Mouse (Mus musculus): ENCODE measurements around the gene Car8. TPM values are rescaled to one million over a fixed set of nuclear protein-coding genes. Genes with fewer than 3 reads are reported as not detected.

Car8 gene
- 358 and 432 TPM in 2 replicates for polyA plus RNA-seq (2012; rRNA removed)

- Histone ChIP-seq H3K4me3 (replicated peaks; ENCODE audit: insufficient read depth, low read depth, low read length) (peak within 1 kb of the TSS; percentile 63), H3K27me3 (ENCODE audit: control insufficient read depth, insufficient read depth, low read length) (no peaks in the 10 kb centered on the region), H3K4me1 (ENCODE audit: control insufficient read depth, insufficient read depth, low read length) (no peaks in the 10 kb centered on the region), H3K27ac (ENCODE audit: insufficient read depth, low read length) (no peak within 1 kb of the TSS)
- no peak for TF ChIP-seq POLR2A (IDR thresholded peaks at IDR 0.05; ENCODE audit: borderline replicate concordance, insufficient read depth, low read length)
- no peak for TF ChIP-seq CTCF (IDR thresholded peaks at IDR 0.05; ENCODE audit: borderline replicate concordance, insufficient read depth, low read depth, low read length)
- WGBS, result under 1% methylated on average over 45 of the region's 49 CpGs
- DNase-seq, result peak; percentile 6 to 21
Measured at GRCm38 (mm10) chr4:8238560-8239305, at the start of gene Car8. Gene Car8 (minus strand): TSS chr4:8239041.

- no peaks in the 10 kb centered on the region for H3K27me3 ChIP-seq (ENCODE audit: control insufficient read depth, insufficient read depth, low read length)
- no peaks in the 10 kb centered on the region for H3K4me1 ChIP-seq (ENCODE audit: control insufficient read depth, insufficient read depth, low read length)
- 97% methylated on average over 1 of the region's 1 CpGs for WGBS
- TF ChIP-seq CTCF (IDR thresholded peaks at IDR 0.05; ENCODE audit: borderline replicate concordance, insufficient read depth, low read depth, low read length) (no peak), POLR2A (IDR thresholded peaks at IDR 0.05; ENCODE audit: borderline replicate concordance, insufficient read depth, low read length) (no peak)
- H3K27ac ChIP-seq (ENCODE audit: insufficient read depth, low read length), result no peak overlapping the region
- no peak overlapping the region for H3K4me3 ChIP-seq (replicated peaks; ENCODE audit: insufficient read depth, low read depth, low read length)
- DNase-seq, result no peak
Measured at GRCm38 (mm10) chr4:8284934-8285333, 46.1 kb upstream of the Car8 start.

GRCm38 (mm10) chr4:8278159-8278558, 39.3 kb upstream of the Car8 start:
- Histone ChIP-seq H3K4me3 (replicated peaks; ENCODE audit: insufficient read depth, low read depth, low read length) (no peak overlapping the region), H3K27me3 (ENCODE audit: control insufficient read depth, insufficient read depth, low read length) (no peaks in the 10 kb centered on the region), H3K27ac (ENCODE audit: insufficient read depth, low read length) (no peak overlapping the region), H3K4me1 (ENCODE audit: control insufficient read depth, insufficient read depth, low read length) (no peaks in the 10 kb centered on the region)
- TF ChIP-seq POLR2A (IDR thresholded peaks at IDR 0.05; ENCODE audit: borderline replicate concordance, insufficient read depth, low read length) (no peak), CTCF (IDR thresholded peaks at IDR 0.05; ENCODE audit: borderline replicate concordance, insufficient read depth, low read depth, low read length) (no peak)
- no peak for DNase-seq
- 92% methylated on average over 2 of the region's 2 CpGs for WGBS

- no peak for TF ChIP-seq POLR2A (IDR thresholded peaks at IDR 0.05; ENCODE audit: borderline replicate concordance, insufficient read depth, low read length)
- no peak for TF ChIP-seq CTCF (IDR thresholded peaks at IDR 0.05; ENCODE audit: borderline replicate concordance, insufficient read depth, low read depth, low read length)
- DNase-seq, result no peak
- 92% methylated on average over 3 of the region's 3 CpGs for WGBS
Measured at GRCm38 (mm10) chr4:8249805-8250204, 11.0 kb upstream of the Car8 start.

GRCm38 (mm10) chr4:8245495-8246063, 6.7 kb upstream of the Car8 start:
- no peak for DNase-seq
- no peak for TF ChIP-seq POLR2A (IDR thresholded peaks at IDR 0.05; ENCODE audit: borderline replicate concordance, insufficient read depth, low read length)
- no peak for TF ChIP-seq CTCF (IDR thresholded peaks at IDR 0.05; ENCODE audit: borderline replicate concordance, insufficient read depth, low read depth, low read length)
- H3K4me3 ChIP-seq (replicated peaks; ENCODE audit: insufficient read depth, low read depth, low read length), result no peak overlapping the region
- H3K27ac ChIP-seq (ENCODE audit: insufficient read depth, low read length), result no peak overlapping the region
- no peaks in the 10 kb centered on the region for H3K27me3 ChIP-seq (ENCODE audit: control insufficient read depth, insufficient read depth, low read length)
- WGBS, result 81% methylated on average over 1 of the region's 1 CpGs
- H3K4me1 ChIP-seq (ENCODE audit: control insufficient read depth, insufficient read depth, low read length), result no peaks in the 10 kb centered on the region

More at GRCm38 (mm10) chr4:8249805-8250204, 11.0 kb upstream of the Car8 start:
- Histone ChIP-seq H3K27ac (ENCODE audit: insufficient read depth, low read length) (no peak overlapping the region), H3K4me3 (replicated peaks; ENCODE audit: insufficient read depth, low read depth, low read length) (no peak overlapping the region), H3K4me1 (ENCODE audit: control insufficient read depth, insufficient read depth, low read length) (no peaks in the 10 kb centered on the region), H3K27me3 (ENCODE audit: control insufficient read depth, insufficient read depth, low read length) (no peaks in the 10 kb centered on the region)

- no peak overlapping the region for H3K27ac ChIP-seq (ENCODE audit: insufficient read depth, low read length)
- no peak for DNase-seq
- no peaks in the 10 kb centered on the region for H3K4me1 ChIP-seq (ENCODE audit: control insufficient read depth, insufficient read depth, low read length)
- H3K4me3 ChIP-seq (replicated peaks; ENCODE audit: insufficient read depth, low read depth, low read length), result no peak overlapping the region
- no peaks in the 10 kb centered on the region for H3K27me3 ChIP-seq (ENCODE audit: control insufficient read depth, insufficient read depth, low read length)
- TF ChIP-seq POLR2A (IDR thresholded peaks at IDR 0.05; ENCODE audit: borderline replicate concordance, insufficient read depth, low read length) (no peak), CTCF (IDR thresholded peaks at IDR 0.05; ENCODE audit: borderline replicate concordance, insufficient read depth, low read depth, low read length) (no peak)
- WGBS, result 91% methylated on average over 3 of the region's 3 CpGs
Measured at GRCm38 (mm10) chr4:8245062-8245461, 6.2 kb upstream of the Car8 start.

GRCm38 (mm10) chr4:8239699-8240098, 858 bp upstream of the Car8 start:
- no peak for DNase-seq
- Histone ChIP-seq H3K27me3 (ENCODE audit: control insufficient read depth, insufficient read depth, low read length) (no peaks in the 10 kb centered on the region), H3K27ac (ENCODE audit: insufficient read depth, low read length) (no peak overlapping the region), H3K4me1 (ENCODE audit: control insufficient read depth, insufficient read depth, low read length) (no peaks in the 10 kb centered on the region), H3K4me3 (replicated peaks; ENCODE audit: insufficient read depth, low read depth, low read length) (no peak overlapping the region)
- TF ChIP-seq CTCF (IDR thresholded peaks at IDR 0.05; ENCODE audit: borderline replicate concordance, insufficient read depth, low read depth, low read length), result no peak
- no peak for TF ChIP-seq POLR2A (IDR thresholded peaks at IDR 0.05; ENCODE audit: borderline replicate concordance, insufficient read depth, low read length)
- WGBS, result 85% methylated on average over 11 of the region's 11 CpGs

GRCm38 (mm10) chr4:8239306-8239670, 447 bp upstream of the Car8 start:
- Histone ChIP-seq H3K4me3 (replicated peaks; ENCODE audit: insufficient read depth, low read depth, low read length) (peak overlapping the region; percentile 32), H3K4me1 (ENCODE audit: control insufficient read depth, insufficient read depth, low read length) (no peaks in the 10 kb centered on the region), H3K27ac (ENCODE audit: insufficient read depth, low read length) (no peak overlapping the region), H3K27me3 (ENCODE audit: control insufficient read depth, insufficient read depth, low read length) (no peaks in the 10 kb centered on the region)
- no peak for DNase-seq
- WGBS, result 23% methylated on average over 11 of the region's 11 CpGs
- TF ChIP-seq POLR2A (IDR thresholded peaks at IDR 0.05; ENCODE audit: borderline replicate concordance, insufficient read depth, low read length) (no peak), CTCF (IDR thresholded peaks at IDR 0.05; ENCODE audit: borderline replicate concordance, insufficient read depth, low read depth, low read length) (no peak)

Data from cerebellum, adult 2 months (tissue).